Mouse (Mus musculus): ENCODE results near the gene Krt15. TPM values are rescaled to one million over a fixed set of nuclear protein-coding genes. Genes with fewer than 3 reads are reported as not detected.
A peak's percentile ranks its signal among the peaks of the same experiment; 100 is the strongest.

Gene Krt15
- total RNA-seq (2014; rRNA removed) (not detected in 2 replicates), polyA plus RNA-seq (2015; fragmentation: Nextera tagmentation; extraction: Ambion mirVana) (0.17 and 0.47 TPM in 2 replicates)

DNA sequence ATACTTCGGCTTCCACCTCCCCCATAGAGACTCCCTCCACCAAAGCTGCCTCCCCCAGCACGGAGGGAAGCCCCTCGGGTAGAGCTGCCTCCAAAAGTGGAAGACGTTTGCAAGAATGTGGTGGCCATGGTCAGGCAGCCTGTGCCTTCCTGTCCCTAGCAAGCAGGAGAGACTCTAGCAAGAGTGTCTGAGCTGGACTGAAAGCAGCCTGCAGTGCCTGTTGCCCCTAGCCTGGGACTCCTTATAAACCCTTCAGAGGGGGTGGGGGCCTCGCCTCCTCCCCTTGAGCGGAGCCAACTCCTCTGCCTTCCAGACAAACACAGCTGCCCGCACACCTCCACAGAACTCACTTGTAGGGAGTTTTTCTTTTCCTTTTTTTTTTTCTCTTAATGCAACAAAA, at the start of gene Krt15:
Gene Krt15 (minus strand): TSS at position 198 of the 400 bp plus-strand sequence.
- Histone ChIP-seq H3K36me3 (ENCODE audit: insufficient read depth) (no peaks in the 10 kb centered on the region), H3K4me1 (ENCODE audit: insufficient read depth) (no peaks in the 10 kb centered on the region), H3K4me3 (ENCODE audit: low read depth, low read length) (no peak within 1 kb of the TSS), H3K9me3 (ENCODE audit: low read length) (no peaks in the 10 kb centered on the region), H3K9ac (no peak within 1 kb of the TSS), H3K4me2 (ENCODE audit: low read depth) (no peak within 1 kb of the TSS), H3K27me3 (ENCODE audit: insufficient read depth, low read length) (no peaks in the 10 kb centered on the region), H3K27ac (ENCODE audit: low read depth, low read length) (no peak within 1 kb of the TSS)
- WGBS: 60% methylated on average over 7 of the region's 7 CpGs
- TF ChIP-seq CTCF (IDR thresholded peaks at IDR 0.05; ENCODE audit: low read depth): no peak
- no peak for DNase-seq
- no peak for ATAC-seq

DNA sequence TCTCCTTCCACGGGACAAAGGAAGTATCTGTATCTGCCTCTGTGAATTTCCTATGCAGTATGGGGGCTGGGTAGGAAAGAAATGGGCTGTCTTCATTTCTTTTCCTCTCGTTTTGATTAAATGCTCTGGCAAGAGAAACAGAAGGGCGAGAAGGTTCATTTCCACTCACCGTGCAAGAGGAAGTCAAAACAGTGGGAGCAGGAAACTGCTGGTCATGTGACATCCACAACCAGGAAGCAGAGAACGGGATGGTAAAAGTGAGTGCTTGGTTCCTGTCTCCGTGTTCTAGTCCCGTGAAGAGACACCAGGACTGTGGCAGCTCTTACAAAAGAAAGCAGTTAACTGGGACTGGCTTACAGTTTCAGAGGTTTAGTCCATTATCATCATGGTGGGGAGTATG, 46.0 kb upstream of the Krt15 start:
- Histone ChIP-seq H3K27ac (ENCODE audit: low read depth, low read length) (no peak overlapping the region), H3K4me1 (ENCODE audit: insufficient read depth) (no peaks in the 10 kb centered on the region), H3K36me3 (ENCODE audit: insufficient read depth) (no peaks in the 10 kb centered on the region), H3K27me3 (ENCODE audit: insufficient read depth, low read length) (no peaks in the 10 kb centered on the region), H3K4me2 (ENCODE audit: low read depth) (no peak overlapping the region), H3K4me3 (ENCODE audit: low read depth, low read length) (no peak overlapping the region), H3K9me3 (ENCODE audit: low read length) (no peaks in the 10 kb centered on the region), H3K9ac (no peak overlapping the region)
- no peak for TF ChIP-seq CTCF (IDR thresholded peaks at IDR 0.05; ENCODE audit: low read depth)
- WGBS: 78% methylated on average over 7 of the region's 7 CpGs
- no peak for ATAC-seq
- DNase-seq: no peak

DNA sequence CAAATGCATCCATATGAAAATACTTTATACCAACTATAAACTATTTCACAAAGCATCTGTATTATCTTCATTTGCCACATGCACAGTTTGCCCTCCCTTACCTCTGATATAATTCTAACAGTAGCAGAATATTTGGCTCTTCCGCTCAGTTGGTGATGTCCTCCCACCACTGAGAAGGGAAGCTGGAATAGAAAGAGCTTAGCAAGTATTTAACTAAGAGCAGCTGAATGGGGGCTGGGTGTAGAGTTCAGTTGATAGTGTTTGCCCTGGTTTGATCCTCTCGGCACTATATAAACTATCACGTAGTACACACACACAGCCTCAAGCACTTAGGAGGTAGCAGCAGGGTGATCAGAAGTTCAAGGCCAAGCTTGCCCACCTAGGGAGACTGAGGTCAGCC, 43.5 kb upstream of the Krt15 start:
- ATAC-seq (no peak), DNase-seq (no peak)
- no peaks in the 10 kb centered on the region for H3K27me3 ChIP-seq (ENCODE audit: insufficient read depth, low read length)
- no peak overlapping the region for H3K9ac ChIP-seq
- no peak overlapping the region for H3K4me2 ChIP-seq (ENCODE audit: low read depth)
- H3K36me3 ChIP-seq (ENCODE audit: insufficient read depth): no peaks in the 10 kb centered on the region
- no peaks in the 10 kb centered on the region for H3K9me3 ChIP-seq (ENCODE audit: low read length)
- 81% methylated on average over 3 of the region's 3 CpGs for whole genome bisulfite sequencing
- no peaks in the 10 kb centered on the region for H3K4me1 ChIP-seq (ENCODE audit: insufficient read depth)
- no peak overlapping the region for H3K4me3 ChIP-seq (ENCODE audit: low read depth, low read length)
- TF ChIP-seq CTCF (IDR thresholded peaks at IDR 0.05; ENCODE audit: low read depth): no peak
- no peak overlapping the region for H3K27ac ChIP-seq (ENCODE audit: low read depth, low read length)

DNA sequence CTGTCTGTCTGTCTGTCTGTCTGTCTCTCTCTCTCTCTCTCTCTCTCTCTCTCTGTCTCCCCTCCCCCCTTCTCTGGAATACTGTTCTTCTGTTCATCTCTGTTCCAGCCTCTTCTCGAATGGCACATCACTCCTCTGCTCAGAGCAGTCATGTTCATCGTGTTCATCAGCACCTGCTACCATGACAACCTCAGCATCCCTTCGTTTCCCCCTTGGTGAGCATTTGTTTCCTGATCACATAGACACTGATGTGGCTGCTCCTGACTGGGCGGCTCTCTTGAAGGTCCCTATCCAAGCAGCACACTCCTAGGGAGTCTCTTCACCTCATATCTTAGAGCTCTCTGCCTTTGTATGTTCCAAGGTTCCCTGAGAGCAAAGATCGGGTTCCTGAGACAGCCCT, 42.6 kb upstream of the Krt15 start:
- Histone ChIP-seq H3K4me3 (ENCODE audit: low read depth, low read length) (no peak overlapping the region), H3K9me3 (ENCODE audit: low read length) (no peaks in the 10 kb centered on the region), H3K4me2 (ENCODE audit: low read depth) (no peak overlapping the region), H3K36me3 (ENCODE audit: insufficient read depth) (no peaks in the 10 kb centered on the region), H3K4me1 (ENCODE audit: insufficient read depth) (no peaks in the 10 kb centered on the region), H3K9ac (no peak overlapping the region), H3K27ac (ENCODE audit: low read depth, low read length) (no peak overlapping the region), H3K27me3 (ENCODE audit: insufficient read depth, low read length) (no peaks in the 10 kb centered on the region)
- no peak for TF ChIP-seq CTCF (IDR thresholded peaks at IDR 0.05; ENCODE audit: low read depth)
- DNase-seq (peak; percentile 28), ATAC-seq (peak; percentile 66; the same call in 1 of the 2 replicates)
- WGBS: 68% methylated on average over 5 of the region's 5 CpGs

DNA sequence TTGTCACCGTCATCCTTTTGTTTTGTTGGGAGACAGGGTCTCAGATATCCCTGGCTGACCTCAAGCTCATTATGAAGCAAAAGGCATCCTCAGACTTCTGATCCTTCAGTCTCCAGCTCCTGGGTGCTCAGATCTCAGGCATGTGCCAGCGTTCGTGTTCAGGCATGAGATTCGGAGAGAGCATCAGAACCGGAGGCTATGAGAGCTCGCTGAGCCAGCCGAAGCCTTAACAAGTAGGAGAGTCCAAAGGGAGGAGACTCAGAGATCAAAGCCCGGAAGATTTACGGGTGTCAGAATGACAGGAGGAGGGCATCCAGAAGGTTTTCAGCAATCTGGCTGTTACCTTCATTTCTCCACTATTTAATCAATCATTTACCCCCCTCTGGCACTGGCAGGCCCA, 41.1 kb upstream of the Krt15 start:
- no peaks in the 10 kb centered on the region for H3K9me3 ChIP-seq (ENCODE audit: low read length)
- WGBS: 86% methylated on average over 9 of the region's 9 CpGs
- ATAC-seq: no peak

DNA sequence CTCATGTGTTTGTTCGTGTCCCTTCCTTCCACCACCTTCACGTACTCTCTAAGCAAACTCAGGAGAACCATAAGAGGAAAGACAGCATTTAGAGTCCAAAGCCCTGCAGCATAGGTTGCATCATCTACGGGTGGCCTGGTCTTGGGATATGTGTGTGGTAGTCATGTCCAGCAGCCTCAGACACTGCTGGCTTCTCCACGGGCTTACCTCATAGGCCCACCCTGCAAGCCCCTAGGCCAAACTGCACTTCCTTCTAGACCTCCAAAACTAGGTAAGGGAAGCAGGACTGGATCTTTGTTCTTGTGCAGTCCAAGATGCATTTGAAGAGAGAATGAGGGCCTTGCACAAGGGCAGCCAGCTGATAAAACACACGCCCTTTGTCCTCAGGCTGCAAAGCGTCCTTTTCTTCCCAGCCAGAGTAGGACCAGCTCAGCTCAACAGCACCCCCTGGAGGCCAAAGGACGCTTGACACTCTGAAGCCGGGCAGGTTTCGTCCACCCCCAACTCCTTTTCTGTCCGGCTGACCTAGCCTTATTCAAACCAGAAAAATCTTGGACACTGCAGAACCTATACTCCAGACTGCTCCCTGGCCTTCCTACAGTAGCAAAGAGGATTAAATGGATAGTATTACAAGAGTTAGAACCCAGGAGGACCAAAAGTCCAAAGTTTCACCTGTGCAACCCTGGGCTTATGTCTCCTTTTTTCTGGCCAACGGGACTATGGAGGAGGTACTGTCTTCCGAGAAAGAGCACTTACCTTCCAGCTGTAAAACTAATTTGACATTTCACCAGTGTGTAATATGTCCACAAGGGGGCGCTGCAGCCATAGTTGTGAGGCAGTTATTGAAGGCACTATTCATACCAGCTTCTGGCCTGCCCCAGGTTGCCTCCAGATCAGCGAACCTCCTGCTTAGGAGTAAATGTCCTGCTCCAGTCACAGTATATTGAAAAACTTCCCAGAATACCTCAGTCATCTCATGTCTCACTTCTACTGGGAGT, 33.3 kb upstream of the Krt15 start:
- H3K9ac ChIP-seq: no peak overlapping the region
- no peak overlapping the region for H3K4me3 ChIP-seq (ENCODE audit: low read depth, low read length)
- no peaks in the 10 kb centered on the region for H3K27me3 ChIP-seq (ENCODE audit: insufficient read depth, low read length)
- H3K4me2 ChIP-seq (ENCODE audit: low read depth): no peak overlapping the region
- H3K27ac ChIP-seq (ENCODE audit: low read depth, low read length): no peak overlapping the region
- peak; percentile 76 for TF ChIP-seq CTCF (IDR thresholded peaks at IDR 0.05; ENCODE audit: low read depth)
- no peaks in the 10 kb centered on the region for H3K36me3 ChIP-seq (ENCODE audit: insufficient read depth)
- ATAC-seq (peak; percentile 51), DNase-seq (peak; percentile 67)
- no peaks in the 10 kb centered on the region for H3K9me3 ChIP-seq (ENCODE audit: low read length)
- H3K4me1 ChIP-seq (ENCODE audit: insufficient read depth): no peaks in the 10 kb centered on the region
- 32% methylated on average over 14 of the region's 14 CpGs for WGBS

More for the DNA sequence above, 41.1 kb upstream of the Krt15 start:
- no peak for DNase-seq
- Histone ChIP-seq H3K27me3 (ENCODE audit: insufficient read depth, low read length) (no peaks in the 10 kb centered on the region), H3K4me2 (ENCODE audit: low read depth) (no peak overlapping the region), H3K27ac (ENCODE audit: low read depth, low read length) (no peak overlapping the region), H3K4me3 (ENCODE audit: low read depth, low read length) (no peak overlapping the region), H3K4me1 (ENCODE audit: insufficient read depth) (no peaks in the 10 kb centered on the region), H3K36me3 (ENCODE audit: insufficient read depth) (no peaks in the 10 kb centered on the region), H3K9ac (no peak overlapping the region)
- no peak for TF ChIP-seq CTCF (IDR thresholded peaks at IDR 0.05; ENCODE audit: low read depth)

DNA sequence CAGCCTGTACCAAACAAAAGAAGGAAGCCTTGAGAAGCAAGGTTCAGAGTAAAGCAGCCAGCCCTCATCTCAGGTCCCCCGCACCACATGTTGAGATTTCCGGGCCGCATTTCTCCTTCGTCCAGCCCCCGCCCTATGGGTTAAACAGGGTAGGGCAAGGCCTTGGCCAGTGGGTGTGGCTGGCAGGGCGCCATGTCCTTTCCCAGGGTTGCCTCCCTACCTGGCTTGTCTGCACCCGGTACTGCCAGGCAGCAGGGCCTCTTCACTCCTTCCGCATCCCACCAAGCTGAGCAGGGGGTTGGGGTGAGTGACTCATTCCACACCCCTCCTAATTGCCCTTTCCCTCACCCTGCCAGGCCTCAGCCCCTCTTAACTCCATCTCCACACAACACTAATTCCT, 32.3 kb upstream of the Krt15 start:
- DNase-seq (no peak), ATAC-seq (no peak)
- Histone ChIP-seq H3K9me3 (ENCODE audit: low read length) (no peaks in the 10 kb centered on the region), H3K4me1 (ENCODE audit: insufficient read depth) (no peaks in the 10 kb centered on the region), H3K36me3 (ENCODE audit: insufficient read depth) (no peaks in the 10 kb centered on the region), H3K27me3 (ENCODE audit: insufficient read depth, low read length) (no peaks in the 10 kb centered on the region), H3K27ac (ENCODE audit: low read depth, low read length) (no peak overlapping the region), H3K9ac (no peak overlapping the region), H3K4me3 (ENCODE audit: low read depth, low read length) (no peak overlapping the region), H3K4me2 (ENCODE audit: low read depth) (no peak overlapping the region)
- TF ChIP-seq CTCF (IDR thresholded peaks at IDR 0.05; ENCODE audit: low read depth): no peak
- 92% methylated on average over 8 of the region's 8 CpGs for WGBS
